Mouse (Mus musculus) liver, embryonic 16.5 days (tissue): ENCODE data around the gene Cela3b. TPM values are rescaled to one million over a fixed set of nuclear protein-coding genes. Genes with fewer than 3 reads are reported as not detected.

Experiments used
- ATAC-seq: fragments of 200-750 bp; cut with Nextera tagmentation; 2 replicates; pipeline ENCODE4 v1.8.0; 2017; ENCODE audit warnings: low read depth, mild to moderate bottlenecking, moderate number of reproducible peaks, moderate library complexity
- H3K27ac ChIP-seq: fragments of 300-500 bp; sonication (generic); 2 replicates; pipeline ENCODE4 v1.5.1; 2014; ENCODE audit warnings: mild to moderate bottlenecking, low read length
- H3K27me3 ChIP-seq: fragments of 300-500 bp; sonication (generic); 2 replicates; pipeline ENCODE4 v1.6.1; 2014; ENCODE audit warnings: low read depth, low read length, mixed read lengths; ENCODE audit not compliant: control insufficient read depth, insufficient read depth
- H3K36me3 ChIP-seq: fragments of 300-500 bp; sonication (generic); 2 replicates; pipeline ENCODE4 v1.6.1; 2014; ENCODE audit warnings: mild to moderate bottlenecking; ENCODE audit not compliant: control insufficient read depth, insufficient read depth
- H3K4me1 ChIP-seq: fragments of 300-500 bp; sonication (generic); 2 replicates; pipeline ENCODE4 v1.6.1; 2014; ENCODE audit warnings: low read depth, low read length, mixed read lengths; ENCODE audit not compliant: control insufficient read depth
- H3K4me2 ChIP-seq: fragments of 300-500 bp; sonication (generic); 2 replicates; pipeline ENCODE4 v1.6.1; 2014; ENCODE audit warnings: low read depth, low read length, mixed read lengths
- H3K4me3 ChIP-seq: fragments of 300-500 bp; sonication (generic); 2 replicates; pipeline ENCODE4 v1.5.1; 2014; ENCODE audit warnings: low read depth, mild to moderate bottlenecking, low read length
- H3K9ac ChIP-seq: fragments of 300-500 bp; sonication (generic); 2 replicates; pipeline ENCODE4 v1.6.1; 2014; ENCODE audit warnings: low read depth, low read length
- H3K9me3 ChIP-seq: fragments of 300-500 bp; sonication (generic); replicated peaks from 2 replicates; pipeline ENCODE4 v1.6.1; 2016; ENCODE audit warnings: low read length; ENCODE audit not compliant: control insufficient read depth
- WGBS: fragments of 180-500 bp; shearing (Covaris S2); extraction: QIAGEN DNeasy Blood & Tissue Kit; methylation state at CpG from one replicate; pipeline ENCODE4 v1.1.7; 2014; ENCODE audit not compliant: insufficient replicate concordance; 5-methylcytosine and 5-hydroxymethylcytosine counted together
- polyA plus RNA-seq: library from polyadenylated mRNA; unstranded; fragments of >200 nt; fragmentation: Nextera tagmentation; extraction: Ambion mirVana; gene quantifications from 2 replicates; pipeline ENCODE4 v1.2.1, GENCODE M21; 2015

Cela3b gene
- polyA plus RNA-seq, 1 experiment from 2014 or later: 6.1 TPM

DNA sequence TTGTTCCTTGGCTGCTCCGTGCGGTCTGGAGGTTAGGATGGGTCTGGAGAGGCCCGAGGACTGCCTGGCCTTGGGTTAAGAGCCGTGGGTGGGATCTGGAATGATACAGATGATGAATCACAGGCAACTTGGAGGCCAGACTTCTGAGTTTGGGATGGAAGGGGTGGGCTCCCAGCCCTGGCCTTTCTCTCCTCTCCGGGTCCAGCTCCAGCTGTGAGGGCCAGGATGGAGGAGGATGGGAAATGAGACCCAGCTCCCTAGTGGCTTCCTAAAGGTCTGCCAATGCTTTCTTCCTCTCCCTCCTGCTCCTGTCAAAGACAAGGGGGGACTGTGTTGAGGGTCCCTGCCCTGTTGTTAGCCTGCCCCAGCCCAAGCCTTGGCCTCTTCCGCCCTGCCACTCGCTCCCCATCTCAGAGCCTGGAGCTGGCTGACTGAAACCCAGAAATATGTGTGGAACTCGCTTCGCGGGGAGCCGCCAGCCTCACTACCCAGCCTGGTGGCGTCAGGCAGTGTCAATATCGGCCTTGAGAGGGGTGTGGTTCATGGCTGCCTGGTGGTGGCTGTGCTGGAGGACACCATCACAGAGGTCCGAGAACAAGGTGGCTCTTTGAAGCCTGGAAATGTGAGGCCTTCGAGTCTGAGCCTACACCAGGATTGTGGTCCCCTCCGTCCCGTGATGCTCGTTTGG, 43.5 kb upstream of the Cela3b start:
- Histone ChIP-seq H3K9me3 (no peaks in the 10 kb centered on the region), H3K4me1 (peaks cover 21% of the 10 kb centered on the region), H3K4me2 (no peak overlapping the region), H3K27ac (no peak overlapping the region), H3K36me3 (no peaks in the 10 kb centered on the region), H3K27me3 (no peaks in the 10 kb centered on the region), H3K9ac (no peak overlapping the region), H3K4me3 (no peak overlapping the region)
- 60% methylated on average over 18 of the region's 18 CpGs for WGBS
- ATAC-seq: no peak

DNA sequence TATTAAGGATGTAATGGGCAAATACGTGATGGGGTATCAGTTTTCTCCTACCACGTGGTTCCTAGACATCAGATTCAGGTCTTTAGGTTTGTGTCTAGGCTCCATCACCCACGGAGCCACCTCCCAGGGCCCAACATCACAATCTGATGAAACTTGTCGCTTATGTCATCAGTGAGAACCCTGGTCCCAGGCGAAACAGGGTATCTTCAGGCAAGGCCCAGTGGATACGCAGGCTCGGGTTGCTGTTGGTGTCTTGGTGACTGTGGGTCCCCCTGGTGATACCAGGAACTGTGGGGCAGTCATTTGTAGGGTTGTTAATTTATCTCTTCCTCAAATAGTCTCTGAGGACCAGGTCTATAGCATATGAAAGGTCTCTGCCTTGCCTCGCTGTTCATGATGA, 42.9 kb upstream of the Cela3b start:
- no peak overlapping the region for H3K4me3 ChIP-seq
- no peaks in the 10 kb centered on the region for H3K36me3 ChIP-seq
- peaks cover 20% of the 10 kb centered on the region for H3K4me1 ChIP-seq
- no peak for ATAC-seq
- no peak overlapping the region for H3K9ac ChIP-seq
- WGBS: 64% methylated on average over 8 of the region's 8 CpGs
- no peaks in the 10 kb centered on the region for H3K9me3 ChIP-seq
- H3K27me3 ChIP-seq: no peaks in the 10 kb centered on the region
- no peak overlapping the region for H3K27ac ChIP-seq
- no peak overlapping the region for H3K4me2 ChIP-seq

DNA sequence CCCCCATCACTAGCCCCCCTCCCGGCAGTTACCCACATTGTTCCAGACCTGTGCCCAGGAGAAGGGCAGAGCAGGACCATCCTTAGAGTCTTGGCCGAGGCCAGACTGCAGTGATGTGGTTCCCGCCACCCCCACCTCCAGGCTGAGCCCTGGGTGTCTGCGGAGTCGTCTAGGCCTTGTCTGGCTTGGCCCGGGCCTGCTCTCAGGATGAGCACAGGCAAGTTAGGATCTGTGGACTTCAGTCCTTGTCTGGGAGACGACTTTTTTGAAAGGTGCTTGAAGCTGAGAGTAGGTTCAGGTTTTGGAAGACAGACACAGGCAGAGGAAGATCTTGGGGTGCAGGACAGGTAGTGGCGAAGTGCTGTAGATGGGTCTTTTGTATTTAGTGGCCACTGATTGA, 41.0 kb upstream of the Cela3b start:
- H3K9me3 ChIP-seq: no peaks in the 10 kb centered on the region
- no peak overlapping the region for H3K27ac ChIP-seq
- H3K4me1 ChIP-seq: peaks cover 12% of the 10 kb centered on the region
- H3K9ac ChIP-seq: no peak overlapping the region
- H3K27me3 ChIP-seq: no peaks in the 10 kb centered on the region
- no peaks in the 10 kb centered on the region for H3K36me3 ChIP-seq
- 63% methylated on average over 8 of the region's 8 CpGs for WGBS
- no peak for ATAC-seq
- H3K4me3 ChIP-seq: no peak overlapping the region
- no peak overlapping the region for H3K4me2 ChIP-seq

DNA sequence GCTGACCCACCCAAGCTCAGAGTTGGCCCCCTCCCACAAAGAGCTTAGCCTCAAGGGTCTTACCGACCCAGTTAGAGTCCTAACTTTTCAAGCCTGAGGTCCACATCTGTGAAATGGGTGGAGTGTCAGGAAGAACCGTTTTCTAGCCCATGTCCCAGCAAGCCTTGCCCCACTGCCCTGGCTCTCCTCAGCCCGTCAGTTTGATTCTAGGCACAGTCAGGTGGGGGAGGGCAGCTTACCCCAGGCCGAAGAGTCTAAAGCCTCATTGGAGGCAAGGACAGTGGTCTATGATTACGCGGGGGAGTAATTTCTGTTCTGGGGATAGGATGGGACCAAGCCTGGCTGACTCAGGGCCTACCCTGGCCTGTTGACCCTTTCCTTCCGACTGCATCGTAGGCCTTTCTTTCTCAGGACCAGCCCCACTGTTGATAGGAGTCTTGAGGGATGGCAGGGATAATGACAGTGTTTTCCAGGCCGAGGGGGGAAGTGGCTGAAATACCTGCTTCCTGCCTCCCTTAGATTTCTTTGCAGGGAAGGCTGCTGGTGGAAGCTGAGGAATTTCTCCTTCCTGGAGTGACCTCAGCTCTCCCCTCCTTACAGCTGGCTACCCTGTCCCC, 40.5 kb upstream of the Cela3b start:
- no peak; the same call in 1 of the 2 replicates for ATAC-seq
- 58% methylated on average over 9 of the region's 9 CpGs for WGBS
- no peak overlapping the region for H3K9ac ChIP-seq
- H3K4me2 ChIP-seq: no peak overlapping the region
- H3K36me3 ChIP-seq: no peaks in the 10 kb centered on the region
- H3K4me1 ChIP-seq: peaks cover 6% of the 10 kb centered on the region
- H3K27ac ChIP-seq: no peak overlapping the region
- no peak overlapping the region for H3K4me3 ChIP-seq
- H3K27me3 ChIP-seq: no peaks in the 10 kb centered on the region
- no peaks in the 10 kb centered on the region for H3K9me3 ChIP-seq

DNA sequence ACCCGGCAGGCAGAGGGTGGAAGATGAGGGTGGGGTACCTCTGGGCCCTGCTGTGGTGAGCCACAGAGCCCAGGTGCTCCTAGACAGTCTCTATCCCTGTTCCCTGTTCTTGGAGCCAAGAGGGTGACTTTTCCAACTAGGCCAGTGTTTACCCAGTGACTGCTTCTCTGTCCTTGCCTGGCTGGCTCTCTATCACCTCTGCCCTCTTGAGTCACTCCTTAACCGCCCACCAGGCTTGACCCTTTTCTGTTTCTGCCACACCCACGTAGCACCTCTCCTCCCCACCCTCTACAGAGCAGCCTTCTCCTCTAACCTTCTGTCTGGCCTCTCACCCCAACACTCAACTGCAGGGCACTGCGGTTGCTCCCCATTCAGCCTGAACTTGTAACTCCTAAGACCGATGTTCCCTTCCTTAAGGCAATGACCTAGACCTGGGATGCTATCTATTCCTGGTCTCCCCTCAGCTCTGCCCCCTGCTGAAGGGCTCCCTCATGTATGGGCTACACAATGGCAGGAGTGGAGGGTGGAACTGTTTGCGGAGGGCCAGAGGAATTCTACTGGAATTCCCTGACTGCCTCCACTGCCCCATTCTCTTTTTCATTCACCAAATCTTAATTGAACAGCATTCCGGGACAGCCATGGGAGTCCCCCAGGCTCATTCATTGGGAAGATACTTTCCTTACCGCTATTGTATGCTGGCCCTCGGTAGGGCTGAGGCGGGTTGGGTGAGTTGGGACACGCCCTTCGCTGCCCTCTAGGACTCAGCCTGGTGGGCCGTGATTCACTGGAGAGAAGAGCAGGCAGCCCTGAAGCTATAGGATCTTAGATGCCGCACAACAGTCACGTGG, 39.7 kb upstream of the Cela3b start:
- H3K4me1 ChIP-seq: peaks cover 6% of the 10 kb centered on the region; the same call in 1 of the 2 replicates
- no peaks in the 10 kb centered on the region for H3K9me3 ChIP-seq
- no peak overlapping the region for H3K9ac ChIP-seq
- H3K27me3 ChIP-seq: no peaks in the 10 kb centered on the region
- peak overlapping the region; percentile 84 for H3K4me2 ChIP-seq
- 47% methylated on average over 15 of the region's 15 CpGs for WGBS
- no peak for ATAC-seq
- no peaks in the 10 kb centered on the region for H3K36me3 ChIP-seq
- peak overlapping the region; percentile 62 for H3K4me3 ChIP-seq
- H3K27ac ChIP-seq: no peak overlapping the region

DNA sequence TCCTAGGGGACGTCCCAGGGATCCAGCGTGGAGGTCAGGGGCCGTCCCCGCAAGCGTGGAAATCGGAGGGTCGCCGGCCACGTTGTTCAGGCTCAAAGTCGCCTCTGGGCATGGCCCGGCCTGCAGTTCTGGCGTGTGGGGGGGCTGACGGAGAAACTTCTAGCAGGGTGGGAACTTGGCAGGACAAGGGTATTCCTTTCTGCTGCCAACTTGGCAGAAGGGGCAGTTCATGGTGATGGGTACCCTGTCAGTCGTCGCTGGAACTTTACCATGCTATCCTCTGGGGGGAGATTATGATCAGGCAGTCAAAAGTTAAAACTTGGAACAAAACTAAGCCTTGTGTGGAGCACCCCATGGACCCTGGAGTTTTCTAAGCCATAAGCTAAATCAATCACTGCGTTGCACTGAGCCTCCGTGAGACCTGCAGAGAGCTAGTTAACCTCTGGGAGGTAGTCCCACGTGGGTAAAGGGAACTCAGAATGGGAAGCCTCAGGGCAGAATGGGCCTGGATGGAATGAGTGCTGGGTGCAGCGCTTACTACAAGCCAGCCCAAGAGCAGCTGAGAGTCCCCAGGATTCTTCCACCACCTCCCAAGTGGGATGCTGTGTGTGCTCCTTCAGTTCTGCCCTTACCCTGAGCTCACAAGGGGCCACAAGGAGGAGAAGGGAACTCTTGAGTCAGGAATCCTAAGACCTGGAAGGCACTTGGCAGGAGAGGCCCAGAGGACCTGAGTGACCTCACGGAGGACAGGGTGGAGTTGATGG, 38.9 kb upstream of the Cela3b start:
- Histone ChIP-seq H3K4me2 (peak overlapping the region; percentile 84), H3K9ac (peak overlapping the region; percentile 63), H3K9me3 (no peaks in the 10 kb centered on the region), H3K27ac (no peak overlapping the region), H3K4me3 (peak overlapping the region; percentile 62), H3K27me3 (no peaks in the 10 kb centered on the region), H3K36me3 (no peaks in the 10 kb centered on the region), H3K4me1 (peaks cover 6% of the 10 kb centered on the region; the same call in 1 of the 2 replicates)
- no peak for ATAC-seq
- 8% methylated on average over 20 of the region's 20 CpGs for whole genome bisulfite sequencing

DNA sequence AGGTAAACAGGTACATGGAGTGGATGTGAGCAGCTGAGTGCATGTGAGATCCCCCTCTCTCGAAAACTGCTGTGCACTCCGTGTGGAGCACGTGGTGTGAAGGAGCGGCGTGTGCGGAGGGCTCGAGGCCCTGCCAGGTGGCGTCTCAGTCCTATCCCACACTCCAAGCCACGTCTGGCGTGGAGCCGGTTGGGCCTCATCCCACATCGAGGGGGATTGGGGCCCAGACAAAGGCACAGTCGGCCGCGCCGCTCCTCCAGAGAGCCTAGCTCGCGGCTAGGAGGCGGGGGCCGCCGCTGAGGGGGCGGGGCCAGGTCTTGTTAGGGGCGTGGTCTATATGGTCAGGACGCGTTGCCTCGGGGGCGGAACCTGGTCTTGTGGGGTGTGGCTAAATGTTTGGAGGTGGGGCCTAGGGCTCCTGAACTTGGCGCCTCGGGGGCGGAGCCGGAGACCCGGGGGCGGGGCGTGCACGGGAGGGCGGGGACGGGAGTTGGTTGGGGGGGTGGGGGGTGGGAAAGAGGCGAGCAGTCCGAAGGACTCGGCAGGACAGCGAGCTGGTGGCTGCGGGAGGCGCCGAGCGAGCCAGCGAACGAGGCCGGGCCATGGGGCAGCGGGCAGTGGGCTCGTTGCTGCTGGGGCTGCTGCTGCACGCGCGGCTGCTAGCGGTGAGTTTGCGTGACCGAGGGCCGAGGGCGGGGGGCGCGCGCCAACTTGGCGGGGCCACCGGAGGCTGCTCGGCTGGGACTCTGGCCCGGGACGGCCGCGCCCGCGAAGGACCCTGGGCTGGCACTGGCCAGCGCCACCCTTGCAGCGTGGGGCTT, 38.1 kb upstream of the Cela3b start, which contains the start of gene Hspg2:
Hspg2 (plus strand) TSS at position 510 of the 821 bp plus-strand sequence.
- Histone ChIP-seq H3K4me2 (peak within 1 kb of the TSS; percentile 84), H3K4me1 (peaks cover 6% of the 10 kb centered on the region; the same call in 1 of the 2 replicates), H3K9me3 (no peaks in the 10 kb centered on the region), H3K27ac (no peak within 1 kb of the TSS), H3K27me3 (no peaks in the 10 kb centered on the region), H3K9ac (peak within 1 kb of the TSS; percentile 63), H3K36me3 (no peaks in the 10 kb centered on the region), H3K4me3 (peak within 1 kb of the TSS; percentile 62)
- peak; percentile 84 for ATAC-seq
- WGBS: 1% methylated on average over 72 of the region's 72 CpGs

DNA sequence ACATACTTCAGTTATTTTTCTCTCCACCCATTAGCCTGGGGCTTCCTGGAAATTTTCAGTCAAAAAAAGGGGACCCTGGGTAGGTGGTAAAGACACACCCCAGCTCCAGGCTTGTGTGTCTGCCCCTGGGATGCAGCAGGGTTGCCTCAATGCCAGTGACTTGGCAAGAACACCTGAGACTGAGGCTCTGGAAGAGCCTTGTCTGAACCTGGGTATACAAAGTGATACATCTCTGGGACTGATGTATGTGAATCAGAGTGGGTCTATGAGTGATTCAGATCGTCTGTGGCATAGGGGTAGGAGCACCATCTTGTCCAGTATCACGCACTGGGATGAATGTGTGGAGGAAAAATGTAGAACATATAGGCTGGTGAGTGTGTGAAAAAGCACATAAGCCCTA, 37.2 kb upstream of the Cela3b start:
- H3K4me3 ChIP-seq: no peak overlapping the region
- WGBS: 81% methylated on average over 2 of the region's 2 CpGs
- H3K4me2 ChIP-seq: no peak overlapping the region
- peaks cover 6% of the 10 kb centered on the region; the same call in 1 of the 2 replicates for H3K4me1 ChIP-seq
- H3K27ac ChIP-seq: no peak overlapping the region
- no peak overlapping the region for H3K9ac ChIP-seq
- H3K27me3 ChIP-seq: no peaks in the 10 kb centered on the region
- H3K36me3 ChIP-seq: no peaks in the 10 kb centered on the region
- no peaks in the 10 kb centered on the region for H3K9me3 ChIP-seq
- no peak for ATAC-seq
